Comparison of ENCODE assay signal across 12 mouse cellular contexts in the genomic region with DNA sequence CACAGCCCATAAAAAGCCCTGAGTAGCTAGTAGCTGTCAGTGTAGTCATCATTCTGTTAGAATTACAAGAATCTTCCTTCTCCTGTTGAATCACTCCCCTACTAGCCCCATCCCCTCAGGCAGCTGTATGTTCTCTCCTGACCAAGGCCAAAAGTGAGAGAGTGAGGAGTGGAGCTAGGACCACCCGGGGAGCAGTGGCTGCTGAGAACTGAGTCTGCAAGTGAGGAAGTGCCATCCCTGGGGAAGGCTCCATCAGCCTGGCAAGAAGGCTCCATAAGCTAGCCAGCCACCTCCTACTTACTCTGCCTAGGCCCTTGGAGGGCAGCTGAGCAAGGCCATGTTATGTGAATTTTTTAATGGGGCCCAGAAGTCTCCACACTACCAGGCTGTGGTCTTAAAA. TPM values are rescaled to one million over a fixed set of nuclear protein-coding genes. Genes with fewer than 3 reads are reported as not detected.
DNase-seq lines count a peak whose midpoint lies in the region; ATAC-seq and TF ChIP-seq lines count a peak whose summit lies in the region.
"Had no signal": no experiment of that assay in that cellular context is flagged by ENCODE, and none has a peak within 500 bp of the region (broad histone marks: within the 10 kb centered on the region; RNA-seq: fewer than 3 reads in every experiment).

No protein-coding gene starts in this region.

- no peaks in the 10 kb centered on the region for H3K9me3 ChIP-seq in lung, embryonic 14.5 days (ENCODE audit: low read depth, low read length)
- no peaks in the 10 kb centered on the region for H3K9me3 ChIP-seq in embryonic facial prominence, embryonic 12.5 days
- H3K9me3 ChIP-seq: forebrain, embryonic 13.5 days had no signal

- H3K4me1 ChIP-seq in lung, embryonic 14.5 days (ENCODE audit: insufficient read depth): peaks cover 30% of the 10 kb centered on the region
- H3K4me1 ChIP-seq in embryonic facial prominence, embryonic 12.5 days: peaks cover 61% of the 10 kb centered on the region

- TF ChIP-seq CTCF in lung, embryonic 14.5 days (IDR thresholded peaks at IDR 0.05; ENCODE audit: low read depth): no peak

- peak overlapping the region; percentile 75 for H3K27ac ChIP-seq in lung, embryonic 14.5 days (ENCODE audit: low read depth)
- peak overlapping the region; percentile 81 for H3K27ac ChIP-seq in embryonic facial prominence, embryonic 12.5 days
- H3K27ac ChIP-seq: forebrain, embryonic 13.5 days had no signal

- no peaks in the 10 kb centered on the region for H3K27me3 ChIP-seq in lung, embryonic 14.5 days (ENCODE audit: insufficient read depth, low read length)
- no peaks in the 10 kb centered on the region for H3K27me3 ChIP-seq in embryonic facial prominence, embryonic 12.5 days
- H3K27me3 ChIP-seq: forebrain, embryonic 13.5 days had no signal

- WGBS in lung, embryonic 14.5 days: 26% methylated on average over 1 of the region's 1 CpGs
- WGBS in embryonic facial prominence, embryonic 12.5 days: 13% methylated on average over 1 of the region's 1 CpGs

- no peak overlapping the region for H3K4me2 ChIP-seq in lung, embryonic 14.5 days
- no peak overlapping the region for H3K4me2 ChIP-seq in embryonic facial prominence, embryonic 12.5 days (replicated peaks)
- H3K4me2 ChIP-seq: forebrain, embryonic 13.5 days had no signal

- H3K36me3 ChIP-seq in lung, embryonic 14.5 days (ENCODE audit: insufficient read depth): peaks cover 26% of the 10 kb centered on the region
- peaks cover 18% of the 10 kb centered on the region for H3K36me3 ChIP-seq in embryonic facial prominence, embryonic 12.5 days

- no peak overlapping the region for H3K4me3 ChIP-seq in lung, embryonic 14.5 days (ENCODE audit: low read depth, low read length)
- H3K4me3 ChIP-seq in embryonic facial prominence, embryonic 12.5 days: no peak overlapping the region
- H3K4me3 ChIP-seq: forebrain, embryonic 13.5 days had no signal

- peak; percentile 79 for ATAC-seq in lung, embryonic 14.5 days (ENCODE audit: insufficient read depth)
- ATAC-seq in embryonic facial prominence, embryonic 12.5 days (ENCODE audit: insufficient number of reproducible peaks, insufficient read depth, low FRiP score, low TSS enrichment): no peak; the same call in 1 of the 2 replicates
- ATAC-seq in frontal cortex, adult (ENCODE audit: low TSS enrichment): no peak
- ATAC-seq: forebrain, embryonic 13.5 days had no signal

- H3K9ac ChIP-seq in lung, embryonic 14.5 days: no peak overlapping the region
- H3K9ac ChIP-seq in embryonic facial prominence, embryonic 12.5 days: no peak overlapping the region
- H3K9ac ChIP-seq: forebrain, embryonic 13.5 days had no signal

- peak; percentile 94 for DNase-seq in heart, adult 11 months
- no peak for DNase-seq in heart, adult 18-20 months
- DNase-seq in lung, embryonic 14.5 days: peak; percentile 76
- DNase-seq in lung, postnatal 10 days: no peak
- peak; percentile 43 for DNase-seq in mesoderm, embryonic 11.5 days (ENCODE audit: low read depth, low spot score)
- DNase-seq in thymus, postnatal 0 days (ENCODE audit: low spot score): no peak
- DNase-seq: cerebellum, adult 11-12 months; thymus, adult 2 months had no signal

RNA-seq across cellular contexts. Expression of gene Hic1, which starts 27.4 kb away (rescaled TPM):
- total RNA-seq in heart, adult 18-20 months (2021): 10 to 100 TPM in 1 of 2 experiments, 1 to 10 TPM in 1; 6.6 to 11.5 TPM
- 14.0 and 15.6 TPM in 2 replicates for polyA plus RNA-seq in lung, embryonic 14.5 days (2014; fragmentation: Nextera tagmentation; extraction: Ambion mirVana)
- 39.2 and 44.8 TPM in 2 replicates for polyA plus RNA-seq in embryonic facial prominence, embryonic 12.5 days (2016; fragmentation: Nextera tagmentation; extraction: Ambion mirVana)
- polyA plus RNA-seq in thymus, postnatal 0 days (2015; fragmentation: Nextera tagmentation; extraction: Ambion mirVana): 8.3 and 11.0 TPM in 2 replicates
- total RNA-seq: hematopoietic stem cell, adult 5-6 weeks had no signal

RNA-seq across cellular contexts. Expression of gene Ovca2, which starts 36.7 kb away (rescaled TPM):
- total RNA-seq in heart, adult 18-20 months (2021): 1 to 10 TPM; 5.5 to 7.0 TPM
- 28.6 and 29.9 TPM in 2 replicates for polyA plus RNA-seq in lung, embryonic 14.5 days (2014; fragmentation: Nextera tagmentation; extraction: Ambion mirVana)
- 30.0 and 31.5 TPM in 2 replicates for polyA plus RNA-seq in embryonic facial prominence, embryonic 12.5 days (2016; fragmentation: Nextera tagmentation; extraction: Ambion mirVana)
- 34.2 and 37.7 TPM in 2 replicates for polyA plus RNA-seq in thymus, postnatal 0 days (2015; fragmentation: Nextera tagmentation; extraction: Ambion mirVana)

RNA-seq across cellular contexts. Expression of gene Dph1, which starts 49.1 kb away (rescaled TPM):
- 1 to 10 TPM; 8.7 to 9.8 TPM for total RNA-seq in heart, adult 18-20 months (2021)
- 25.0 and 26.5 TPM in 2 replicates for polyA plus RNA-seq in lung, embryonic 14.5 days (2014; fragmentation: Nextera tagmentation; extraction: Ambion mirVana)
- polyA plus RNA-seq in embryonic facial prominence, embryonic 12.5 days (2016; fragmentation: Nextera tagmentation; extraction: Ambion mirVana): 22.6 and 23.3 TPM in 2 replicates
- 14.0 and 14.1 TPM in 2 replicates for polyA plus RNA-seq in thymus, postnatal 0 days (2015; fragmentation: Nextera tagmentation; extraction: Ambion mirVana)

RNA-seq across cellular contexts. Expression of gene Rtn4rl1, which starts 51.7 kb away (rescaled TPM):
- total RNA-seq in heart, adult 18-20 months (2021): 1 to 10 TPM; 5.7 TPM
- 1.1 and 1.5 TPM in 2 replicates for polyA plus RNA-seq in lung, embryonic 14.5 days (2014; fragmentation: Nextera tagmentation; extraction: Ambion mirVana)
- polyA plus RNA-seq in embryonic facial prominence, embryonic 12.5 days (2016; fragmentation: Nextera tagmentation; extraction: Ambion mirVana): 5.1 and 5.7 TPM in 2 replicates
- 7.8 and 8.1 TPM in 2 replicates for polyA plus RNA-seq in thymus, postnatal 0 days (2015; fragmentation: Nextera tagmentation; extraction: Ambion mirVana)

Comparison
In these comparisons a context has a peak if more than half of its experiments do, and no peak if none do; other contexts are left out.
1. DNase-seq: peak in heart, adult 11 months (single experiment), lung, embryonic 14.5 days (single experiment) and mesoderm, embryonic 11.5 days (single experiment); none in heart, adult 18-20 months (0 of 2), lung, postnatal 10 days (single experiment) and thymus, postnatal 0 days (single experiment).